Mouse (Mus musculus): ENCODE results near the gene Csta1. TPM values are rescaled to one million over a fixed set of nuclear protein-coding genes. Genes with fewer than 3 reads are reported as not detected.

The Csta1 gene
- polyA plus RNA-seq, 1 experiment from 2014 or later, result 0.03 TPM

DNA sequence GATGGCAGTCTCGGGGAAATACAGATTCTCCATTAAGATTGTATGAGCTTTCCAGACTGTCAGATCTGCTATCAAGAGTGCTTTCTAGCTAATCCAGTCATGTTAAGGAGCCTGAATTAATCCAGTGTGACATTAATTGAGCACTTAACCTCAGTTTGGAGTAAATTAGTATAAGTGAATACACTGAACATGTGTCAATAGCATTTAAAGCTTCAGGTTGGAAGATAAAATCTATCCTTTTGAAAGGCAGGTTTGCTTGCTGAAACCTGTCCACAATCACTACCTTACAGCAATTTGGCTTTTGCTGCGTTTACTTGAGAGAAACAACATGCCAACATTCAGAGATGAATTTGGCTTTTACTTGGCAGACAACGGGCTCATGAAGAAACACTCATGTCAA lies 37.0 kb downstream of the Csta1 start:
- POLR2A ChIA-PET, result no interaction called here
- ATAC-seq (no peak), DNase-seq (ENCODE audit: low read depth, low spot score) (no peak)
- H3K27me3 ChIP-seq, result no peaks in the 10 kb centered on the region
- in situ Hi-C loops (cut with MboI; ENCODE audit: low pct_unique_long_range_greater_than_20kb), result loop anchor here (25.0 kb wide), 2 partner anchors 718 to 918 kb away; partner anchors contain the start of gene Polq
- CTCF ChIA-PET, result no interaction called here
- no peak for TF ChIP-seq CTCF (IDR thresholded peaks at IDR 0.05)

DNA sequence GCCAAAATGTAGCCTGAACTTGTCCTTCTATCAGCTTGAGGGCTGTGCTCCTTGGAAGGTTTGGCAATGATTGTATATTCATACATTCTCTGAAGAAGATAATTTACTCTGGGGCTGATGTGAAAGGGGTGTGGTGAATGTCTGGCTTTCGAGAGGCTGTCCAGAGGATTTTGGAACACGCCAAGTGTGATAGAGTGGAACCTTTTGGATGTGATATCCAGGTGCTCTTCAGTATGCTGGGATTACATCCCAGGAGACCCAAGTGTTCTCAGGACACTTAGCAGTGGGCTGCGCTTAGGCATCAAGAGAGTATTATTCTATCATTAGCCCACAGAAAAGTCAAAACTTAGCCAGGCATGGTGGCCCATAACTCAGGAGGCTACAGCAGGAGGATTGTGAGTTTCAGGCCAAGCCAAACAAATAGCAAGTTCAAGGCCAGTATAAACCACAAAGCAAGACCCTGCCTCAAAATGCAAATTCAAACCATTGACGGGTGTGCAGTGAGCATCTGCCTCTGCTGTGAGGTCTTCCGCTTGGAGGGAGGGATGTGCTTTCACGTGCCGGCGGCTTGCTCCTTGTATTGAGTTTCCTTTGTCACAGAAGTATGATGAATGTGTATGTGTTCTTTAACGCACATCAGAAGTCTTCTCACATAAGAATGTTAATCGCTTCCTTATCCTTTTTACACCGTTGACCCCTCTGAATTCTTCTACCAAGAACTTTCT lies 40.1 kb downstream of the Csta1 start:
- no peak for TF ChIP-seq CTCF (IDR thresholded peaks at IDR 0.05)
- DNase-seq (ENCODE audit: low read depth, low spot score), result no peak
- ChIA-PET CTCF (interaction anchor here (2.1 kb wide), 1 partner anchor 11 kb away, joined by 13 read pairs; no protein-coding TSS in a partner anchor), POLR2A (no interaction called here)
- no peaks in the 10 kb centered on the region for H3K27me3 ChIP-seq
- no peak for ATAC-seq
- in situ Hi-C loops (cut with MboI; ENCODE audit: low pct_unique_long_range_greater_than_20kb), result loop anchor here (25.0 kb wide), 2 partner anchors 721 to 921 kb away; partner anchors contain the start of gene Polq

GRCm38 (mm10) chr16:36089850-36090616 lies 41.0 kb downstream of the Csta1 start:
- DNase-seq (ENCODE audit: low read depth, low spot score), result no peak
- ChIA-PET CTCF (interaction anchor here (1.0 to 2.1 kb wide), 4 partner anchors 10 to 19 kb away, joined by 3 to 13 read pairs (median 4); no protein-coding TSS in a partner anchor), POLR2A (interaction anchor here (1.0 kb wide), 1 partner anchor 21 kb away, joined by 3 read pairs; no protein-coding TSS in a partner anchor)
- no peaks in the 10 kb centered on the region for H3K27me3 ChIP-seq
- in situ Hi-C loops (cut with MboI; ENCODE audit: low pct_unique_long_range_greater_than_20kb), result loop anchor here (25.0 kb wide), 2 partner anchors 722 to 922 kb away; partner anchors contain the start of gene Polq
- TF ChIP-seq CTCF (IDR thresholded peaks at IDR 0.05), result peak; percentile 71
- peak; percentile 51 for ATAC-seq

DNA sequence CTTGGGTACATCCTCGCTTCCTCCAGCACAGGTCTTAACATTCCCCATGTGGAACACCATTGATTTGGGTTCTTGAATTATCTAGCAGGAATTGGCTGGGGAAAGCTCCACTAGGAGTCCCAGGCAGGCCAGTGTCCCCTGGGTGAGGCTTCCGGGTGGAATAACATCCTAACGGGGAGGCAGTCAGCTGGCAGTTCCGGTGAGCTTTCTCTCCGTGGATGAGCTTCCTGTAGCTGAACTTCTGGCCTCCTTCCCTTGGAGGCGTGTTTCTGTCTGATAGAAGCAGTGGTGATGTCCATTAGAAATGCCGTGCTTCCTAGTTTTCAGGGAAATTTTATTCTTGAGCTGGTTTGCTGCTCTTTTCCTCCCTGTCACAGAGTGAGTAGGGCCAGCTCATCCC lies 42.0 kb downstream of the Csta1 start:
- POLR2A ChIA-PET, result interaction anchor here (1.0 kb wide), 1 partner anchor 20 kb away, joined by 3 read pairs; no protein-coding TSS in a partner anchor
- no peak for ATAC-seq
- TF ChIP-seq CTCF (IDR thresholded peaks at IDR 0.05), result no peak
- H3K27me3 ChIP-seq, result no peaks in the 10 kb centered on the region
- CTCF ChIA-PET, result interaction anchor here (1.0 to 2.1 kb wide), 4 partner anchors 9 to 20 kb away, joined by 3 to 13 read pairs (median 4); no protein-coding TSS in a partner anchor
- in situ Hi-C loops (cut with MboI; ENCODE audit: low pct_unique_long_range_greater_than_20kb), result loop anchor here (25.0 kb wide), 2 partner anchors 723 to 923 kb away; partner anchors contain the start of gene Polq
- DNase-seq (ENCODE audit: low read depth, low spot score), result no peak

GRCm38 (mm10) chr16:36087846-36088245 lies 43.2 kb downstream of the Csta1 start:
- ATAC-seq (no peak), DNase-seq (ENCODE audit: low read depth, low spot score) (no peak)
- in situ Hi-C loops (cut with MboI; ENCODE audit: low pct_unique_long_range_greater_than_20kb), result loop anchor here (25.0 kb wide), 2 partner anchors 724 to 924 kb away; partner anchors contain the start of gene Polq
- ChIA-PET POLR2A (no interaction called here), CTCF (interaction anchor here (1.1 kb wide), 1 partner anchor 16 kb away, joined by 3 read pairs; no protein-coding TSS in a partner anchor)
- no peak for TF ChIP-seq CTCF (IDR thresholded peaks at IDR 0.05)
- no peaks in the 10 kb centered on the region for H3K27me3 ChIP-seq

DNA sequence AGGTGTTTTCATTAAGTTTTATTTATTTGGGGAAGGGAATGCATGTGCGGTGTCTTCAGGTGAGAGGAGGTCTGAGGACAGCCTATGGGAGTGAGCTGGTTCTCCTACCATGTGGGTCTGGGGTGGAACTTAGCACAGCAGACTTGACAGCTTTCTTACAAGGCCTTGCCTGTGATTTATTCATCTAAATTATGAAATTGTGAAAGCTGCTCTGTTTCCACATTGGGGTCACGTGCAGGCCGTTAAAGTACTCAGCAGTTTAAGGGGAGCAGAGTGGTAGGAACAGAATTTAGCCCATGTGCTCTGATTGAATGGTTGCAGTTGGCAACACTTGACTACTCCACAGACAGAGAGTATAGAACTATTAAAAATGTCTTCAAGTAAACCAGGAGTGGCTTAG lies 51.1 kb downstream of the Csta1 start:
- DNase-seq (ENCODE audit: low read depth, low spot score) (no peak), ATAC-seq (no peak)
- in situ Hi-C loops (cut with MboI; ENCODE audit: low pct_unique_long_range_greater_than_20kb), result loop anchor here (25.0 kb wide), 2 partner anchors 732 to 932 kb away; partner anchors contain the start of gene Polq
- ChIA-PET POLR2A (no interaction called here), CTCF (interaction anchor here (4.2 kb wide), 1 partner anchor 10 kb away, joined by 13 read pairs; no protein-coding TSS in a partner anchor)
- no peak for TF ChIP-seq CTCF (IDR thresholded peaks at IDR 0.05)
- H3K27me3 ChIP-seq, result no peaks in the 10 kb centered on the region

- CTCF ChIA-PET, result interaction anchor here (1.1 kb wide), 1 partner anchor 15 kb away, joined by 4 read pairs; no protein-coding TSS in a partner anchor
- in situ Hi-C loops (cut with MboI; ENCODE audit: low pct_unique_long_range_greater_than_20kb), result loop anchor here (25.0 kb wide), 2 partner anchors 738 to 938 kb away; partner anchors contain the start of gene Polq
Observed at GRCm38 (mm10) chr16:36074772-36075171, 56.3 kb downstream of the Csta1 start.

DNA sequence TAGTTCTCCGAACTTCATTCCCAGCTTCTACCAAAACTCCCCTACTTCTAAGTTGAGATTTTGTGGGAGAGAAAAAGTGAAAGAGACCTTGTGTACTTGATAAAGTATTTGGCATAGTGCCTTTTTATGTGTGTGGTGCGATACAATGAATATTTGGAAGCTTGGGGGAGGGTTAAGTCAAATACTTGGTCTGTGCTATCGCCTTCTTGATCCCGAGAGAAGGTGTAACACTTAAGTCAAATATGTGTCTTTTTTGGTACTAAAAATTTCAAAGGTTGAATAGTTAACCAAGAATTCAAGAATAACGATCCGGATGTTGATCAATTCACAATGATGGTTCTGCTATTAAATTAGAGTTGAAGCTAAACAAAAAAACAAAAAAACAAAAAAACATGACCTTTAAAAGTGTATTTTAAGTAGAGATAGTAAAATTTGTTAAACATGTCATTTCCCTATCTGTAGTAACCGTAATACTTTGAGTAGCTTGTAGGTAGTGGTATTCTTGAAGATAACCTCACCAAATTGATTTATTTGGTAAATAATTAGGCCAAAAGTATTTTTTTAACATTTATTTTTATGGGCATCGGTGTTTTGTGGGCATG lies 58.5 kb downstream of the Csta1 start:
- H3K27me3 ChIP-seq, result no peaks in the 10 kb centered on the region
- no peak for DNase-seq (ENCODE audit: low read depth, low spot score)
- in situ Hi-C loops (cut with MboI; ENCODE audit: low pct_unique_long_range_greater_than_20kb), result no loop called here
- ChIA-PET CTCF (interaction anchor here (0.9 to 1.5 kb wide), 3 partner anchors 14 to 28 kb away, joined by 3 to 4 read pairs (median 3); no protein-coding TSS in a partner anchor), POLR2A (no interaction called here)
- TF ChIP-seq CTCF (IDR thresholded peaks at IDR 0.05), result no peak
- no peak for ATAC-seq

More at GRCm38 (mm10) chr16:36074772-36075171, 56.3 kb downstream of the Csta1 start:
- no peak for TF ChIP-seq CTCF (IDR thresholded peaks at IDR 0.05)
- ATAC-seq (no peak), DNase-seq (ENCODE audit: low read depth, low spot score) (no peak)
- H3K27me3 ChIP-seq, result no peaks in the 10 kb centered on the region
- POLR2A ChIA-PET, result no interaction called here

- ChIA-PET POLR2A (interaction anchor here (0.5 kb wide), 1 partner anchor 132 kb away, joined by 4 read pairs; no protein-coding TSS in a partner anchor), CTCF (interaction anchor here (0.9 to 1.5 kb wide), 3 partner anchors 15 to 27 kb away, joined by 3 to 4 read pairs (median 3); no protein-coding TSS in a partner anchor)
- no peaks in the 10 kb centered on the region for H3K27me3 ChIP-seq
- ATAC-seq (peak; percentile 88), DNase-seq (ENCODE audit: low read depth, low spot score) (peak; percentile 58)
- peak; percentile 41 for TF ChIP-seq CTCF (IDR thresholded peaks at IDR 0.05)
- in situ Hi-C loops (cut with MboI; ENCODE audit: low pct_unique_long_range_greater_than_20kb), result no loop called here
Observed at GRCm38 (mm10) chr16:36071450-36072379, 59.3 kb downstream of the Csta1 start, which contains the start of the genes Fam162a and Ccdc58. Gene Fam162a, minus strand, starts transcription at chr16:36071594. Gene Ccdc58, plus strand, starts transcription at chr16:36071685.
